In the genomic region with DNA sequence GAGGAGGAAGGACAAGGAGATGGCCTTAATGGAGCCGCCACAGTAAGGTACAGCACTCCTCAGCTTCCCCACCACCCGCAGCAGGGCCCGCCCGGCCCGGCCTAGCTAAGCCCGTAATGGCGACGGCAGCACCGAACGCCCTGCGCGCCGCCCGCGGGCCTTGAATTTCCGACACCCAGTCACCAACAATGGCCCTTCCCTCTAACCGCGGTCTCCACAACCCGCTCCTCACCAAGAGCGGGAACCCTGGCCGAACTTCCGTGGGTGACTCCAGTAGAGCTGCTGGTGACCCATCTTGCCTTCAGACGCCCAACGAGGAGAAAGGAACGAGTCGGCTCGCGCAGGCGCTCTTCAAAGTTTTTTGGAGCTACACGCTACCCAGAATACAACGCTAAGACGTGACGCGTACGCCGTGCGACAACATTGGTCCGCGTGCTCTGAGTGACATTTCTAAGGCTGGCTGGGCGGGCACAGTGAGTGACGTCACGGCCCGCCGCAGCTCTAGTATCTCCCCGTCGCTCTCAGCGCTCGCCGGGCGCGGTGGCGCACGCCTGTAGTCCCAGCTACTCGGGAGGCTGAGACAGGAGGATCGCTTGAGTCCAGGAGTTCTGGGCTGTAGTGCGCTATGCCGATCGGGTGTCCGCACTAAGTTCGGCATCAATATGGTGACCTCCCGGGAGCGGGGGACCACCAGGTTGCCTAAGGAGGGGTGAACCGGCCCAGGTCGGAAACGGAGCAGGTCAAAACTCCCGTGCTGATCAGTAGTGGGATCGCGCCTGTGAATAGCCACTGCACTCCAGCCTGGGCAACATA, we compare ENCODE assay signal across 8 mouse cellular contexts. TPM values are rescaled to one million over a fixed set of nuclear protein-coding genes. Genes with fewer than 3 reads are reported as not detected.
DNase-seq lines count a peak whose midpoint lies in the region; ATAC-seq lines count a peak whose summit lies in the region.
"Not testable (repeated sequence)": the region's sequence is repeated elsewhere in the genome, so short reads cannot be mapped to it uniquely, and the experiment has no call there.

Gene Rps29 (minus strand): TSS at position 422 of the 813 bp plus-strand sequence.

- H3K9ac ChIP-seq in kidney, embryonic 15.5 days, result peak within 1 kb of the TSS; percentile 90

- peak within 1 kb of the TSS; percentile 97 for H3K27ac ChIP-seq in heart, embryonic 10.5 days
- H3K27ac ChIP-seq in kidney, embryonic 15.5 days, result peak within 1 kb of the TSS; percentile 96

- H3K27me3 ChIP-seq in heart, embryonic 10.5 days (ENCODE audit: insufficient read depth, poor library complexity, severe bottlenecking); kidney, embryonic 15.5 days: not testable (repeated sequence)

- H3K4me1 ChIP-seq in heart, embryonic 10.5 days; kidney, embryonic 15.5 days: not testable (repeated sequence)

- peaks cover 22% of the 10 kb centered on the region for H3K36me3 ChIP-seq in heart, embryonic 10.5 days
- peaks cover 23% of the 10 kb centered on the region for H3K36me3 ChIP-seq in kidney, embryonic 15.5 days

- under 1% methylated on average over 59 of the region's 68 CpGs for WGBS in heart, embryonic 10.5 days
- WGBS in kidney, embryonic 15.5 days, result under 1% methylated on average over 57 of the region's 68 CpGs

- H3K4me2 ChIP-seq in kidney, embryonic 15.5 days, result peak within 1 kb of the TSS; percentile 64

- DNase-seq in B cell, adult 2 months, result peak; percentile 97 to 98
- peak; percentile 100 for DNase-seq in brain, adult 2 months (ENCODE audit: low read depth, low spot score)
- peak; percentile 99 for DNase-seq in heart, embryonic 10.5 days (ENCODE audit: low spot score)
- DNase-seq in liver, result peak; percentile 98
- peak; percentile 95 to 99 for DNase-seq in spleen, postnatal 4 days (ENCODE audit: low spot score in 2 of 2)

- peak; percentile 93 for ATAC-seq in erythroblast, adult 5-6 weeks (replicated peaks; ENCODE audit: low FRiP score, poor library complexity, severe bottlenecking)
- ATAC-seq in kidney, embryonic 15.5 days (replicated peaks; ENCODE audit: low FRiP score), result peak; percentile 99
- ATAC-seq in monocyte, adult 5-6 weeks (replicated peaks; ENCODE audit: insufficient number of reproducible peaks, low FRiP score, low TSS enrichment, poor library complexity, severe bottlenecking), result peak; percentile 89

- peak within 1 kb of the TSS; percentile 88 for H3K4me3 ChIP-seq in heart, embryonic 10.5 days
- H3K4me3 ChIP-seq in kidney, embryonic 15.5 days (replicated peaks), result peak within 1 kb of the TSS; percentile 75

- H3K9me3 ChIP-seq in heart, embryonic 10.5 days; kidney, embryonic 15.5 days (replicated peaks): not testable (repeated sequence)

RNA-seq across cellular contexts. Expression of gene Rps29, which starts in this region (rescaled TPM):
- total RNA-seq in erythroblast, adult 5-6 weeks (2015; ENCODE audit: low replicate concordance), result 531 and 573 TPM in 2 replicates
- total RNA-seq in erythroblast, adult 5-6 weeks (2017; ENCODE audit: low replicate concordance), result 408 and 804 TPM in 2 replicates
- 1,118 and 1,148 TPM in 2 replicates for polyA plus RNA-seq in heart, embryonic 10.5 days (2016; fragmentation: Nextera tagmentation; extraction: Ambion mirVana)
- 1,863 and 1,902 TPM in 2 replicates for polyA plus RNA-seq in kidney, embryonic 15.5 days (2015; fragmentation: Nextera tagmentation; extraction: Ambion mirVana)
- total RNA-seq in monocyte, adult 5-6 weeks (2017), result 1,859 to 3,089 TPM (median 2,901 TPM) in 3 replicates

Comparison
In these comparisons a context has a peak if more than half of its experiments do, and no peak if none do; other contexts are left out.
1. Peak in every context shown above with its lines: DNase-seq, ATAC-seq, H3K4me3 ChIP-seq and H3K27ac ChIP-seq.